Mouse (Mus musculus) midbrain, embryonic 10.5 days (tissue): ENCODE data around the gene Rhox12. TPM values are rescaled to one million over a fixed set of nuclear protein-coding genes. Genes with fewer than 3 reads are reported as not detected.

Experiments
- DNase-seq: peaks from one replicate; pipeline ENCODE4 v3.0.0-alpha.2; 2017; ENCODE audit warnings: low spot score
- H3K27ac ChIP-seq: fragments of 300-500 bp; sonication (generic); replicated peaks from 2 replicates; pipeline ENCODE4 v1.5.1; 2016; ENCODE audit warnings: mild to moderate bottlenecking
- H3K27me3 ChIP-seq: fragments of 300-500 bp; sonication (generic); 2 replicates; pipeline ENCODE4 v1.6.1; 2016; ENCODE audit warnings: low read depth, mild to moderate bottlenecking; ENCODE audit not compliant: poor library complexity, severe bottlenecking
- H3K36me3 ChIP-seq: fragments of 300-500 bp; sonication (generic); 2 replicates; pipeline ENCODE4 v1.6.1; 2016; ENCODE audit warnings: mild to moderate bottlenecking, moderate library complexity
- H3K4me1 ChIP-seq: fragments of 300-500 bp; sonication (generic); 2 replicates; pipeline ENCODE4 v1.6.1; 2016
- H3K4me3 ChIP-seq: fragments of 300-500 bp; sonication (generic); 2 replicates; pipeline ENCODE4 v1.5.1; 2016; ENCODE audit warnings: mild to moderate bottlenecking, moderate library complexity
- H3K9me3 ChIP-seq: fragments of 300-500 bp; sonication (generic); replicated peaks from 2 replicates; pipeline ENCODE4 v1.6.1; 2016; ENCODE audit warnings: mild to moderate bottlenecking
- WGBS: fragments of 180-500 bp; shearing (Covaris S2); methylation state at CpG from one replicate; pipeline ENCODE4 v1.1.7; 2016; 5-methylcytosine and 5-hydroxymethylcytosine counted together
- polyA plus RNA-seq: library from polyadenylated mRNA; unstranded; fragments of >200 nt; fragmentation: Nextera tagmentation; extraction: Ambion mirVana; gene quantifications from 2 replicates; pipeline ENCODE4 v1.2.1, GENCODE M21; 2016

The Rhox12 gene
- not detected in 2 replicates for polyA plus RNA-seq

GRCm38 (mm10) chrX:38110807-38111206 lies at the start of gene Rhox12:
Gene Rhox12, minus strand, starts transcription at chrX:38110907.
- Histone ChIP-seq H3K27ac (no peak within 1 kb of the TSS), H3K4me1 (no peaks in the 10 kb centered on the region), H3K4me3 (no peak within 1 kb of the TSS), H3K27me3 (no peaks in the 10 kb centered on the region), H3K9me3 (no peaks in the 10 kb centered on the region), H3K36me3 (no peaks in the 10 kb centered on the region)
- WGBS, result 84% methylated on average over 4 of the region's 4 CpGs
- no peak for DNase-seq

- 74% methylated on average over 1 of the region's 1 CpGs for WGBS
- H3K36me3 ChIP-seq, result no peaks in the 10 kb centered on the region
- H3K27ac ChIP-seq, result no peak overlapping the region
- no peak overlapping the region for H3K4me3 ChIP-seq
- no peaks in the 10 kb centered on the region for H3K27me3 ChIP-seq
- H3K4me1 ChIP-seq, result no peaks in the 10 kb centered on the region
- no peak for DNase-seq
- H3K9me3 ChIP-seq, result no peaks in the 10 kb centered on the region
Observed at GRCm38 (mm10) chrX:38159097-38159496, 48.4 kb upstream of the Rhox12 start.

GRCm38 (mm10) chrX:38121478-38121877 lies 10.8 kb upstream of the Rhox12 start:
- no peak for DNase-seq
- no peaks in the 10 kb centered on the region for H3K27me3 ChIP-seq
- no peak overlapping the region for H3K4me3 ChIP-seq
- H3K27ac ChIP-seq, result no peak overlapping the region
- no peaks in the 10 kb centered on the region for H3K4me1 ChIP-seq
- H3K36me3 ChIP-seq, result no peaks in the 10 kb centered on the region
- peaks cover 20% of the 10 kb centered on the region for H3K9me3 ChIP-seq
- 87% methylated on average over 34 of the region's 34 CpGs for WGBS

GRCm38 (mm10) chrX:38120982-38121381 lies 10.3 kb upstream of the Rhox12 start, which contains the start of gene Rhox13:
Gene Rhox13, plus strand, starts transcription at chrX:38121219.
- Histone ChIP-seq H3K27ac (no peak within 1 kb of the TSS), H3K9me3 (peaks cover 20% of the 10 kb centered on the region), H3K4me1 (no peaks in the 10 kb centered on the region), H3K4me3 (no peak within 1 kb of the TSS), H3K36me3 (no peaks in the 10 kb centered on the region), H3K27me3 (no peaks in the 10 kb centered on the region)
- WGBS, result 96% methylated on average over 20 of the region's 20 CpGs
- no peak for DNase-seq

- no peaks in the 10 kb centered on the region for H3K27me3 ChIP-seq
- no peak for DNase-seq
- no peak within 1 kb of the TSS for H3K4me3 ChIP-seq
- H3K27ac ChIP-seq, result no peak within 1 kb of the TSS
- no peaks in the 10 kb centered on the region for H3K9me3 ChIP-seq
- no peaks in the 10 kb centered on the region for H3K4me1 ChIP-seq
- no peaks in the 10 kb centered on the region for H3K36me3 ChIP-seq
- 89% methylated on average over 9 of the region's 9 CpGs for WGBS
Observed at GRCm38 (mm10) chrX:38085041-38085440, 25.7 kb downstream of the Rhox12 start, which contains the start of gene Rhox11. Gene Rhox11, minus strand, starts transcription at chrX:38085141.

GRCm38 (mm10) chrX:38084226-38084625 lies 26.5 kb downstream of the Rhox12 start:
- WGBS, result 24% methylated on average over 12 of the region's 12 CpGs
- H3K9me3 ChIP-seq, result no peaks in the 10 kb centered on the region
- no peak overlapping the region for H3K27ac ChIP-seq
- H3K27me3 ChIP-seq, result no peaks in the 10 kb centered on the region
- H3K4me1 ChIP-seq, result no peaks in the 10 kb centered on the region
- H3K4me3 ChIP-seq, result no peak overlapping the region
- peak; percentile 38 for DNase-seq
- H3K36me3 ChIP-seq, result no peaks in the 10 kb centered on the region

GRCm38 (mm10) chrX:38066175-38066574 lies 44.5 kb downstream of the Rhox12 start, which contains the start of gene Rhox10:
Gene Rhox10, plus strand, starts transcription at chrX:38066475.
- Histone ChIP-seq H3K9me3 (peaks cover 8% of the 10 kb centered on the region; the same call in 1 of the 2 replicates), H3K27ac (no peak within 1 kb of the TSS), H3K36me3 (no peaks in the 10 kb centered on the region), H3K4me3 (no peak within 1 kb of the TSS), H3K27me3 (no peaks in the 10 kb centered on the region), H3K4me1 (no peaks in the 10 kb centered on the region)
- no peak for DNase-seq
- WGBS, result 87% methylated on average over 11 of the region's 11 CpGs

GRCm38 (mm10) chrX:38061544-38061943 lies 49.2 kb downstream of the Rhox12 start:
- Histone ChIP-seq H3K27ac (no peak overlapping the region), H3K4me1 (no peaks in the 10 kb centered on the region), H3K27me3 (no peaks in the 10 kb centered on the region), H3K9me3 (peaks cover 7% of the 10 kb centered on the region; the same call in 1 of the 2 replicates), H3K36me3 (no peaks in the 10 kb centered on the region), H3K4me3 (no peak overlapping the region)
- 0% methylated on average over 1 of the region's 1 CpGs for WGBS
- DNase-seq, result no peak

Other genes with a start within 250 kb of the Rhox12 start
- not detected in 2 replicates for gene Rhox8, start 232.0 kb downstream of the Rhox12 start, polyA plus RNA-seq
- gene Rhox7b, start 213.7 kb downstream of the Rhox12 start, polyA plus RNA-seq, result not detected in 2 replicates
- gene Rhox9, start 209.1 kb downstream of the Rhox12 start, polyA plus RNA-seq, result not detected in 2 replicates
- gene Btg1-ps1, start 92.1 kb downstream of the Rhox12 start, polyA plus RNA-seq, result not detected in 2 replicates
- not detected in 2 replicates for gene Btg1-ps2, start 67.8 kb downstream of the Rhox12 start, polyA plus RNA-seq
- gene Rhox10, start 44.4 kb downstream of the Rhox12 start, polyA plus RNA-seq, result not detected in 2 replicates
- not detected in 2 replicates for gene Rhox11, start 25.8 kb downstream of the Rhox12 start, polyA plus RNA-seq
- not detected in 2 replicates for gene Rhox13, start 10.3 kb upstream of the Rhox12 start, polyA plus RNA-seq
- 2.7 and 3.8 TPM in 2 replicates for gene Zbtb33, start 78.9 kb upstream of the Rhox12 start, polyA plus RNA-seq
- gene Tmem255a, start 141.5 kb upstream of the Rhox12 start, polyA plus RNA-seq, result 11.2 and 11.9 TPM in 2 replicates
- not detected in 2 replicates for gene Atp1b4, start 205.3 kb upstream of the Rhox12 start, polyA plus RNA-seq